Mouse (Mus musculus) heart, postnatal 0 days (tissue): ENCODE results near the gene Zfp105. TPM values are rescaled to one million over a fixed set of nuclear protein-coding genes. Genes with fewer than 3 reads are reported as not detected.

Source experiments
- ATAC-seq: fragments of 200-750 bp; cut with Nextera tagmentation; 2 replicates; pipeline ENCODE4 v1.8.0; 2017; ENCODE audit warnings: low read depth, moderate number of reproducible peaks, moderate library complexity; ENCODE audit not compliant: insufficient read depth
- DNase-seq: peaks from one replicate; pipeline ENCODE4 v3.0.0-alpha.2; 2016; ENCODE audit warnings: low spot score
- H3K27ac ChIP-seq: fragments of 300-500 bp; sonication (generic); 2 replicates; pipeline ENCODE4 v1.5.1; 2014; ENCODE audit warnings: low read depth, mild to moderate bottlenecking
- H3K27me3 ChIP-seq: fragments of 300-500 bp; sonication (generic); 2 replicates; pipeline ENCODE4 v1.6.1; 2014; ENCODE audit warnings: low read length, mixed read lengths; ENCODE audit not compliant: control insufficient read depth, insufficient read depth
- H3K36me3 ChIP-seq: fragments of 300-500 bp; sonication (generic); replicated peaks from 2 replicates; pipeline ENCODE4 v1.6.1; 2014; ENCODE audit warnings: low read length, mixed read lengths; ENCODE audit not compliant: control insufficient read depth, insufficient read depth
- H3K4me1 ChIP-seq: fragments of 300-500 bp; sonication (generic); 2 replicates; pipeline ENCODE4 v1.6.1; 2014; ENCODE audit warnings: antibody characterized with exemption; ENCODE audit not compliant: control insufficient read depth, insufficient read depth
- H3K4me2 ChIP-seq: fragments of 300-500 bp; sonication (generic); 2 replicates; pipeline ENCODE4 v1.6.1; 2014; ENCODE audit warnings: low read depth, mild to moderate bottlenecking, low read length, moderate library complexity
- H3K4me3 ChIP-seq: fragments of 300-500 bp; sonication (generic); 2 replicates; pipeline ENCODE4 v1.5.1; 2014; ENCODE audit warnings: low read depth, low read length
- H3K9ac ChIP-seq: fragments of 300-500 bp; sonication (generic); replicated peaks from 2 replicates; pipeline ENCODE4 v1.6.1; 2014; ENCODE audit warnings: low read depth, low read length, mixed read lengths
- H3K9me3 ChIP-seq: fragments of 300-500 bp; sonication (generic); replicated peaks from 2 replicates; pipeline ENCODE4 v1.6.1; 2016; ENCODE audit warnings: low read length; ENCODE audit not compliant: control insufficient read depth
- CTCF ChIP-seq: IDR thresholded peaks from 2 replicates; pipeline ENCODE4 v1.5.1; 2016; ENCODE audit warnings: antibody characterized with exemption, control low read depth, low read depth
- EP300 ChIP-seq: IDR thresholded peaks from 2 replicates; pipeline ENCODE4 v1.6.1; 2016; ENCODE audit warnings: antibody characterized with exemption, low read depth
- WGBS: fragments of 180-500 bp; shearing (Covaris S2); extraction: QIAGEN DNeasy Blood & Tissue Kit; methylation state at CpG from one replicate; pipeline ENCODE4 v1.1.7; 2014; 5-methylcytosine and 5-hydroxymethylcytosine counted together
- polyA plus RNA-seq: library from polyadenylated mRNA; unstranded; fragments of >200 nt; fragmentation: Nextera tagmentation; extraction: Ambion mirVana; gene quantifications from 2 replicates; pipeline ENCODE4 v1.2.1, GENCODE M21; 2015
- total RNA-seq: library from RNA; depleted of rRNA; stranded (reverse); fragments of >200 nt; gene quantifications from 2 replicates; pipeline ENCODE4 v1.2.3, GENCODE M21; 2014; ENCODE audit warnings: low replicate concordance; rRNA removed

The Zfp105 gene
- 2.2 and 6.9 TPM in 2 replicates for total RNA-seq
- polyA plus RNA-seq: 7.2 and 7.8 TPM in 2 replicates

DNA sequence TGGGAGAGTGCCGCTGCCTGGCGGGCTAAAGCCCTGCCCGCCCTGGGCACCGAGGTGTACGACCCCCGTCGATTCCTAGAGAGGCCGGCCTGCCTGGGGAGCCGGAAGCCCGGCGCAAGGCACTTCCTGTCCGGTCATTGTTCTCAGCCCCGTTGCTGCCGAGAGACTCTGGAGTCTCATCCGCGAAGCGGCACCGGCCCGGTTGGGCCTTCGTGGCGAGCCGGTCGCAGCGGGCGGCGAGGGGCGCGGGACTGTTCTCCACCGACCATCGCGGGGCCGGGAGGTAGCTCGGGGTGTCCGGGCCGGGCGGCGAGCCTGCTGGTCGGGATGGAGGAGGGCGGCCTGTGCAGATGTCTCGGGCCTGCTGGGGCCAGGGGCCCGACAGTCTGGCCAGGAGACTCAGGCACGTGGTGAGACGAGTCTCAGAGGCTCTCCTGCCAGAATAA is at the start of gene Zfp105:
TSS of gene Zfp105 (plus strand) at position 137 of the 446 bp plus-strand sequence.
- Histone ChIP-seq H3K9ac (peak within 1 kb of the TSS; percentile 86), H3K9me3 (no peaks in the 10 kb centered on the region), H3K27ac (peak within 1 kb of the TSS; percentile 65; the same call in 1 of the 2 replicates), H3K4me1 (peaks cover 11% of the 10 kb centered on the region; the same call in 1 of the 2 replicates), H3K4me3 (peak within 1 kb of the TSS; percentile 76), H3K27me3 (peaks cover 6% of the 10 kb centered on the region; the same call in 1 of the 2 replicates), H3K4me2 (peak within 1 kb of the TSS; percentile 85), H3K36me3 (peaks cover 32% of the 10 kb centered on the region)
- ATAC-seq (peak; percentile 94), DNase-seq (peak; percentile 79)
- TF ChIP-seq CTCF: peak; percentile 5; the same call in 1 of the 2 replicates
- no peak for TF ChIP-seq EP300
- WGBS: under 1% methylated on average over 43 of the region's 43 CpGs

DNA sequence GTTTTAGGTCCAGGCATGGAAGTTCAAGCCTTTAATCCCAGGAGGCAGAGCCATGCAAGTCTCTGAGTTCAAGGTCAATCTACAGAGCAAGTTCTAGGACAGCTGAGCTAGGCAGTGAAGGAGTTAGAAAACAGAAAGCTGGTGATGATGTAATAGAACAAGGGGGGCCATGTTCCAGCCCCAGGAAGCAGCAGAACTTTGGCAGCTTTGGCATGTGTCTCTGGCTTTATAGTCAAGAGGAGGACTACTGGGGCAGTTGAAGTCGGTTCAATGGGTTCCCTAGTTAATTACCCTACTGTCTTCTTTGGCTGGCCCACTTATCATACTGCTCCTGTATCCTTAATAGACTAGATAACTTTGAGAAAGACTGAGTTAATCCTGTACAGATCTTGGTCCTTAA is 48.2 kb upstream of the Zfp105 start:
- 58% methylated on average over 1 of the region's 1 CpGs for WGBS
- Histone ChIP-seq H3K27ac (no peak overlapping the region), H3K27me3 (no peaks in the 10 kb centered on the region), H3K4me1 (no peaks in the 10 kb centered on the region), H3K9me3 (0 out of 2 replicates have a peak, but pooled peaks cover 3% of the 10 kb centered on the region), H3K36me3 (no peaks in the 10 kb centered on the region), H3K9ac (no peak overlapping the region), H3K4me2 (no peak overlapping the region), H3K4me3 (no peak overlapping the region)
- ATAC-seq: no peak
- DNase-seq: no peak
- no peak for TF ChIP-seq CTCF
- TF ChIP-seq EP300: no peak

DNA sequence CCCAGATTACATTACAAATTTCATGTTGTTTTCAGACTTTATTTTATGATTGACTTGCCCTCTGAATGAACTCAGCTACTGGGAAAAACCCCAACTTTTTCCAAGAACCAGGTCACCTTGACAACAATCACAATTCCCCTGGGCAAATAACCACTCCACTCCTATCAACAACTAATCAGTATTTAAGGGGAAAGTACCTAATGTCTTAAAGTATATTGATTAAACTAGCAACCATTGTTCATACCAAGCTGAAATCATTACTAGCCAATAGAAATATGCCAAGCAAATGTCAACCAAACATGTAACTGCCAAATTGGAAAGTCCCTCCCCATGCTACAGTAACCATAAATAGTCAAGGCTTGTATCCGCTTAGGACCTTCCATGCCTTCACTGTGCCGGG is 47.7 kb upstream of the Zfp105 start:
- DNase-seq: no peak
- Histone ChIP-seq H3K36me3 (no peaks in the 10 kb centered on the region), H3K4me3 (no peak overlapping the region), H3K9ac (no peak overlapping the region), H3K4me1 (no peaks in the 10 kb centered on the region), H3K27me3 (no peaks in the 10 kb centered on the region), H3K9me3 (0 out of 2 replicates have a peak, but pooled peaks cover 3% of the 10 kb centered on the region), H3K27ac (no peak overlapping the region), H3K4me2 (no peak overlapping the region)
- WGBS: 87% methylated on average over 2 of the region's 2 CpGs
- TF ChIP-seq CTCF: no peak
- no peak for TF ChIP-seq EP300
- no peak for ATAC-seq

DNA sequence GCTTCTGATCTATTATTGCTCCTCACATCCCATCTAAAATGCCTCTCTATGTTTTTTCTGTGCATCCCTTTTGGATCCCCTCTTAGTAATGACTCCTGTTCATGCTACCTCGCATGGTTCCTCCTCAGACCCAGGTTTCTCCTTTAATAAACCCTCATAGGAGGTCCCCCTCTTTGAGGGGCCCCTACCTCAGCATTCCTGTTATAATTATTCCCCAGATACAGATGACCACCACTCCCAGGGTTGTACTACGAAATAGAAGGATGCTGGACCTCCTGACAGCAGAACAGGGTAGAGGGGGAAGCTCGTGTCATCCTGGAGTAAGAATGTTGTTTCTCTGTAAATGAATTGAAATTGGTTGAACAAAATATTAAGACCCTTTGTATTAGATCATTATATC is 37.5 kb upstream of the Zfp105 start, which contains the start of gene Zkscan7:
TSS of gene Zkscan7 (plus strand) at position 301 of the 400 bp plus-strand sequence.
- H3K27ac ChIP-seq: no peak within 1 kb of the TSS
- no peak for DNase-seq
- ATAC-seq: no peak
- no peaks in the 10 kb centered on the region for H3K36me3 ChIP-seq
- H3K9ac ChIP-seq: peak within 1 kb of the TSS; percentile 73; the same call in 1 of the 2 replicates
- TF ChIP-seq EP300 (no peak), CTCF (no peak)
- H3K4me1 ChIP-seq: peaks cover 5% of the 10 kb centered on the region; the same call in 1 of the 2 replicates
- H3K4me2 ChIP-seq: peak within 1 kb of the TSS; percentile 93
- H3K4me3 ChIP-seq: peak within 1 kb of the TSS; percentile 74
- H3K9me3 ChIP-seq: peaks cover 12% of the 10 kb centered on the region; the same call in 1 of the 2 replicates
- WGBS: 81% methylated on average over 3 of the region's 3 CpGs
- H3K27me3 ChIP-seq: 0 out of 2 replicates have a peak, but pooled peaks cover 3% of the 10 kb centered on the region

DNA sequence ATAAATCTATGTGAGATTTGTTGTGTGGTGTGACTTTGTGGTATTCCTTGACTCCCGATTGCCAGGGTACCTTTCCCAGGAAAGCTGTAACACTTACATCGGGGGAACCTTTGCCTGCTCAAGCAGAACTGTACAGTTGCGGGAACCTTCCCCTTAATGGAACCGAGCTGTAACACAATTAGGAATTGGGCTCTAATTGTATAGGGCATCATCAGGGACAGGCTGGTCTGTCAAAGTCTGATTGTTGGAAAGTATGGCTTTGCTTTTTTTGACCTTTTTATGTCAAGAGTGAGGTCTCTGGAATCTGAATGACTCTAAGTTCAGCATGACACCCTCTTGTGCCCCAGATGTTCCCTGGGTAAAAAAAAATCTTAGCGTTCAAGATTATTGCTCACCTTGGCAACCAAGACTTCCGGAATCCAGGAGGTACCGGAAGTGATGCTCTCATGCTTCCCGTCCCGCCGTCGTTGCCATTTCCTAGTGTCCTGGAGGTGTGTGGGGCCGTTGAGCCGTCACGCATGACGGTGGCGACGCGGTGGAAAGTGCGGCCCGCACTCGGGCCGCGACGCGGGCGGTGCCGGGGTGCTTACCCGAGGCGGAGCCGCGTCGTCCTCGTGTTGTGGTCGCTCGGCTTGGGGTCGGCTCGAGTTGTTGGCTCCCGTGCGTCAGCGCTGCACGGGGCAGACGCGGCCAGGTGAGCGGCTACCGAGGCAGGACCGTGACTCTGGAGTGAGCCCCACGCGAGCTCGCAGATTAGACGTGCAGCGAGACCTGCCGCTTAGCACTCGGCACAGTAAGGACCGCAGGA is 36.3 kb upstream of the Zfp105 start:
- Histone ChIP-seq H3K27me3 (0 out of 2 replicates have a peak, but pooled peaks cover 3% of the 10 kb centered on the region), H3K9ac (peak overlapping the region; percentile 73), H3K36me3 (no peaks in the 10 kb centered on the region), H3K4me2 (peak overlapping the region; percentile 93), H3K4me1 (peaks cover 5% of the 10 kb centered on the region; the same call in 1 of the 2 replicates), H3K27ac (no peak overlapping the region), H3K4me3 (peak overlapping the region; percentile 74), H3K9me3 (peaks cover 11% of the 10 kb centered on the region; the same call in 1 of the 2 replicates)
- no peak for TF ChIP-seq EP300
- TF ChIP-seq CTCF: no peak
- DNase-seq (peak; percentile 30), ATAC-seq (peak; percentile 80)
- WGBS: 7% methylated on average over 54 of the region's 54 CpGs
